Mouse (Mus musculus): ENCODE measurements around the gene Ccl27a.

The Ccl27a gene

GRCm38 (mm10) chr4:41755338-41756305, 18.4 kb downstream of the Ccl27a start, which contains the start of gene Sigmar1:
Gene Sigmar1, minus strand, starts transcription at chr4:41756157.
- DNase-seq, result peak; percentile 89

- peak; percentile 88 for DNase-seq
These were observed 19.2 kb downstream of the Ccl27a start, which contains the start of gene Galt for GRCm38 (mm10) chr4:41754797-41755337. Gene Galt, plus strand, starts transcription at chr4:41755228.

- DNase-seq, result no peak
These were observed 29.0 kb downstream of the Ccl27a start for GRCm38 (mm10) chr4:41745021-41745420.

GRCm38 (mm10) chr4:41744131-41744530, 29.9 kb downstream of the Ccl27a start:
- DNase-seq, result no peak

GRCm38 (mm10) chr4:41741158-41741560, 32.9 kb downstream of the Ccl27a start:
- peak; percentile 96 for DNase-seq

- DNase-seq, result peak; percentile 74
These were observed 33.5 kb downstream of the Ccl27a start for GRCm38 (mm10) chr4:41740380-41741157.

- no peak for DNase-seq
These were observed 34.8 kb downstream of the Ccl27a start for GRCm38 (mm10) chr4:41739260-41739659.

- DNase-seq, result no peak
These were observed 35.8 kb downstream of the Ccl27a start for GRCm38 (mm10) chr4:41738256-41738603.

GRCm38 (mm10) chr4:41737602-41738255, 36.3 kb downstream of the Ccl27a start:
- DNase-seq, result peak; percentile 65

GRCm38 (mm10) chr4:41731052-41731765, 42.8 kb downstream of the Ccl27a start, which contains the start of gene Arid3c:
Gene Arid3c, minus strand, starts transcription at chr4:41731142.
- DNase-seq, result no peak

GRCm38 (mm10) chr4:41726826-41727621, 47.0 kb downstream of the Ccl27a start:
- DNase-seq, result no peak

- peak; percentile 93 for DNase-seq
These were observed 51.1 kb downstream of the Ccl27a start, which contains the start of gene Dctn3 for GRCm38 (mm10) chr4:41722918-41723351. Gene Dctn3, minus strand, starts transcription at chr4:41723170.

Data from cerebellum, adult 11-12 months (tissue).